Mouse (Mus musculus): ENCODE results near the gene Mtfr1l. TPM values are rescaled to one million over a fixed set of nuclear protein-coding genes. Genes with fewer than 3 reads are reported as not detected.

Mtfr1l gene
- polyA plus RNA-seq, 1 experiment from 2014 or later = 111 TPM

GRCm38 (mm10) chr4:134514309-134514930, 20.8 kb downstream of the Mtfr1l start:
- H3K27me3 ChIP-seq (ENCODE audit: control insufficient read depth, insufficient read depth, low read depth, low read length) = no peaks in the 10 kb centered on the region
- H3K4me1 ChIP-seq (replicated peaks; ENCODE audit: control insufficient read depth, insufficient read depth, low read length) = peaks cover 27% of the 10 kb centered on the region
- H3K27ac ChIP-seq (ENCODE audit: low read length) = peak overlapping the region; percentile 60
- no peak for ATAC-seq (ENCODE audit: low read depth)
- no peak overlapping the region for H3K4me2 ChIP-seq (ENCODE audit: low read depth, low read length)
- no peak overlapping the region for H3K4me3 ChIP-seq (ENCODE audit: low read length)
- no peaks in the 10 kb centered on the region for H3K9me3 ChIP-seq (ENCODE audit: control insufficient read depth, low read length)
- H3K36me3 ChIP-seq (ENCODE audit: control insufficient read depth, insufficient read depth, low read length) = no peaks in the 10 kb centered on the region
- no peak overlapping the region; the same call in 1 of the 2 replicates for H3K9ac ChIP-seq (ENCODE audit: low read length)
- 71% methylated on average over 11 of the region's 11 CpGs for WGBS

GRCm38 (mm10) chr4:134512798-134513197, 22.4 kb downstream of the Mtfr1l start:
- ATAC-seq (ENCODE audit: low read depth) = peak; percentile 49
- WGBS = 14% methylated on average over 14 of the region's 15 CpGs

GRCm38 (mm10) chr4:134511730-134512129, 23.5 kb downstream of the Mtfr1l start:
- 55% methylated on average over 6 of the region's 6 CpGs for WGBS
- no peak for ATAC-seq (ENCODE audit: low read depth)
- no peaks in the 10 kb centered on the region for H3K9me3 ChIP-seq (ENCODE audit: control insufficient read depth, low read length)
- H3K4me2 ChIP-seq (ENCODE audit: low read depth, low read length) = peak overlapping the region; percentile 81
- H3K27me3 ChIP-seq (ENCODE audit: control insufficient read depth, insufficient read depth, low read depth, low read length) = no peaks in the 10 kb centered on the region
- peak overlapping the region; percentile 69 for H3K4me3 ChIP-seq (ENCODE audit: low read length)
- H3K36me3 ChIP-seq (ENCODE audit: control insufficient read depth, insufficient read depth, low read length) = no peaks in the 10 kb centered on the region; the same call in 1 of the 2 replicates
- peaks cover 22% of the 10 kb centered on the region for H3K4me1 ChIP-seq (replicated peaks; ENCODE audit: control insufficient read depth, insufficient read depth, low read length)
- peak overlapping the region; percentile 39 for H3K9ac ChIP-seq (ENCODE audit: low read length)
- no peak overlapping the region for H3K27ac ChIP-seq (ENCODE audit: low read length)

More at GRCm38 (mm10) chr4:134512798-134513197, 22.4 kb downstream of the Mtfr1l start:
- no peaks in the 10 kb centered on the region for H3K9me3 ChIP-seq (ENCODE audit: control insufficient read depth, low read length)
- H3K9ac ChIP-seq (ENCODE audit: low read length) = no peak overlapping the region
- peak overlapping the region; percentile 26 for H3K4me3 ChIP-seq (ENCODE audit: low read length)
- H3K4me2 ChIP-seq (ENCODE audit: low read depth, low read length) = peak overlapping the region; percentile 56
- no peak overlapping the region for H3K27ac ChIP-seq (ENCODE audit: low read length)
- H3K27me3 ChIP-seq (ENCODE audit: control insufficient read depth, insufficient read depth, low read depth, low read length) = no peaks in the 10 kb centered on the region
- peaks cover 27% of the 10 kb centered on the region for H3K4me1 ChIP-seq (replicated peaks; ENCODE audit: control insufficient read depth, insufficient read depth, low read length)
- no peaks in the 10 kb centered on the region for H3K36me3 ChIP-seq (ENCODE audit: control insufficient read depth, insufficient read depth, low read length)

GRCm38 (mm10) chr4:134510845-134511411, 24.3 kb downstream of the Mtfr1l start, which contains the start of gene Aunip:
Gene Aunip (plus strand): TSS chr4:134510999.
- peak within 1 kb of the TSS; percentile 81 for H3K4me2 ChIP-seq (ENCODE audit: low read depth, low read length)
- peak within 1 kb of the TSS; percentile 70 for H3K9ac ChIP-seq (ENCODE audit: low read length)
- ATAC-seq (ENCODE audit: low read depth) = peak; percentile 95
- no peaks in the 10 kb centered on the region; the same call in 1 of the 2 replicates for H3K36me3 ChIP-seq (ENCODE audit: control insufficient read depth, insufficient read depth, low read length)
- H3K27me3 ChIP-seq (ENCODE audit: control insufficient read depth, insufficient read depth, low read depth, low read length) = no peaks in the 10 kb centered on the region
- H3K4me1 ChIP-seq (replicated peaks; ENCODE audit: control insufficient read depth, insufficient read depth, low read length) = peaks cover 20% of the 10 kb centered on the region
- peak within 1 kb of the TSS; percentile 69 for H3K4me3 ChIP-seq (ENCODE audit: low read length)
- WGBS = under 1% methylated on average over 42 of the region's 42 CpGs
- H3K27ac ChIP-seq (ENCODE audit: low read length) = no peak within 1 kb of the TSS
- H3K9me3 ChIP-seq (ENCODE audit: control insufficient read depth, low read length) = no peaks in the 10 kb centered on the region

- peak; percentile 6; the same call in 1 of the 2 replicates for ATAC-seq (ENCODE audit: low read depth)
Observed at GRCm38 (mm10) chr4:134510396-134510795, 24.8 kb downstream of the Mtfr1l start.

GRCm38 (mm10) chr4:134506713-134507112, 28.5 kb downstream of the Mtfr1l start:
- Histone ChIP-seq H3K9ac (ENCODE audit: low read length) (no peak overlapping the region), H3K27me3 (ENCODE audit: control insufficient read depth, insufficient read depth, low read depth, low read length) (no peaks in the 10 kb centered on the region), H3K4me1 (replicated peaks; ENCODE audit: control insufficient read depth, insufficient read depth, low read length) (peaks cover under 1% of the 10 kb centered on the region), H3K4me3 (ENCODE audit: low read length) (no peak overlapping the region), H3K27ac (ENCODE audit: low read length) (no peak overlapping the region), H3K9me3 (ENCODE audit: control insufficient read depth, low read length) (no peaks in the 10 kb centered on the region), H3K4me2 (ENCODE audit: low read depth, low read length) (no peak overlapping the region), H3K36me3 (ENCODE audit: control insufficient read depth, insufficient read depth, low read length) (no peaks in the 10 kb centered on the region; the same call in 1 of the 2 replicates)
- 85% methylated on average over 19 of the region's 19 CpGs for WGBS
- ATAC-seq (ENCODE audit: low read depth) = no peak

More at GRCm38 (mm10) chr4:134510396-134510795, 24.8 kb downstream of the Mtfr1l start:
- Histone ChIP-seq H3K9me3 (ENCODE audit: control insufficient read depth, low read length) (no peaks in the 10 kb centered on the region), H3K27ac (ENCODE audit: low read length) (no peak overlapping the region), H3K27me3 (ENCODE audit: control insufficient read depth, insufficient read depth, low read depth, low read length) (no peaks in the 10 kb centered on the region), H3K4me1 (replicated peaks; ENCODE audit: control insufficient read depth, insufficient read depth, low read length) (peaks cover 20% of the 10 kb centered on the region), H3K4me3 (ENCODE audit: low read length) (peak overlapping the region; percentile 69), H3K36me3 (ENCODE audit: control insufficient read depth, insufficient read depth, low read length) (no peaks in the 10 kb centered on the region; the same call in 1 of the 2 replicates), H3K9ac (ENCODE audit: low read length) (no peak overlapping the region), H3K4me2 (ENCODE audit: low read depth, low read length) (peak overlapping the region; percentile 81)
- 73% methylated on average over 4 of the region's 4 CpGs for WGBS

- no peaks in the 10 kb centered on the region for H3K27me3 ChIP-seq (ENCODE audit: control insufficient read depth, insufficient read depth, low read depth, low read length)
- no peaks in the 10 kb centered on the region; the same call in 1 of the 2 replicates for H3K36me3 ChIP-seq (ENCODE audit: control insufficient read depth, insufficient read depth, low read length)
- WGBS = 55% methylated on average over 3 of the region's 4 CpGs
- H3K4me2 ChIP-seq (ENCODE audit: low read depth, low read length) = no peak overlapping the region
- H3K9me3 ChIP-seq (ENCODE audit: control insufficient read depth, low read length) = no peaks in the 10 kb centered on the region
- ATAC-seq (ENCODE audit: low read depth) = no peak
- no peak overlapping the region for H3K27ac ChIP-seq (ENCODE audit: low read length)
- no peaks in the 10 kb centered on the region for H3K4me1 ChIP-seq (replicated peaks; ENCODE audit: control insufficient read depth, insufficient read depth, low read length)
- no peak overlapping the region for H3K4me3 ChIP-seq (ENCODE audit: low read length)
- H3K9ac ChIP-seq (ENCODE audit: low read length) = no peak overlapping the region
Observed at GRCm38 (mm10) chr4:134505966-134506594, 29.1 kb downstream of the Mtfr1l start.

GRCm38 (mm10) chr4:134505303-134505789, 29.8 kb downstream of the Mtfr1l start:
- ATAC-seq (ENCODE audit: low read depth) = no peak
- Histone ChIP-seq H3K27ac (ENCODE audit: low read length) (no peak overlapping the region), H3K9me3 (ENCODE audit: control insufficient read depth, low read length) (no peaks in the 10 kb centered on the region), H3K36me3 (ENCODE audit: control insufficient read depth, insufficient read depth, low read length) (no peaks in the 10 kb centered on the region; the same call in 1 of the 2 replicates), H3K27me3 (ENCODE audit: control insufficient read depth, insufficient read depth, low read depth, low read length) (no peaks in the 10 kb centered on the region), H3K4me1 (replicated peaks; ENCODE audit: control insufficient read depth, insufficient read depth, low read length) (no peaks in the 10 kb centered on the region), H3K9ac (ENCODE audit: low read length) (no peak overlapping the region), H3K4me2 (ENCODE audit: low read depth, low read length) (no peak overlapping the region), H3K4me3 (ENCODE audit: low read length) (no peak overlapping the region)
- WGBS = 91% methylated on average over 4 of the region's 4 CpGs
